Mouse (Mus musculus) thymus, postnatal 4 days (tissue): ENCODE measurements at regions not wholly inside any gene's neighbourhood (a gene's known extent, or its start where the extent isn't known, plus 50 kb on each side); places are given as distances from the start of the nearest gene placed in this dataset.

ENCODE experiments used
- DNase-seq: peaks from one replicate; pipeline ENCODE4 v3.0.0; 2021

DNA sequence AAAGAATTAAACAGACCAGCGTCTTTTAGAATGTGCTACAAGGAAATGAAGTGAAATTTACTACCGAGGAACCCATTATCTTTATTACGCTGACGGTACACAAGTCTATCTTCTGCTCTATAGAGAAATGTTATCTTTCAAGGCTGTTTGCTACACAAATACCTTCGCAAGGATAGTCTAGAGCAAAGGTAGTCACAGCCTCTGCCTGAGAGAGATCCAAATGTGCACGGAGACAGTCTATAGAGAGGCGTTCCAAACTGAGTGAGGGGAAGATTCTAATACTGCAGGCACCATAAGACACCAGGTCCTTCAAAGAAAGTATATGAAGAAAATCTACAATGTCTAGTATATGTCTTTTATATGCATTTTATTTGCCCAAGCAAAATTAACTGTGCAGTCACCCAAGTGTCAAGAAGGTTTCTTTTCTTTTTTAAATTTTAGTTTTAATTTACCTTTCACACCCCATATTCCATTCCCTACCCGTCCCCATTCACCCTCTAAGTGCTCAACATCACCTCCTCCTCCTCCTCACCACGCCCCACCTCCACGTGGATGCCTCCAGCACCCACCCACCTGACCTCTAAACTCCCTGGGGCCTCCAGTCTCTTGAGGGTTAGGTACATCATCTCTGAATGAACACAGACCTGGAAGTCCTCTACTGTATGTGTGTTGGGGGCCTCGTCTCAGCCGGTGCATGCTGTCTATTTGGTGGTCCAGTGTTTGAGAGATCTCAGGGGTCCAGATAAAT lies 99.7 kb upstream of the Pde3a start:
- no peak for DNase-seq

DNA sequence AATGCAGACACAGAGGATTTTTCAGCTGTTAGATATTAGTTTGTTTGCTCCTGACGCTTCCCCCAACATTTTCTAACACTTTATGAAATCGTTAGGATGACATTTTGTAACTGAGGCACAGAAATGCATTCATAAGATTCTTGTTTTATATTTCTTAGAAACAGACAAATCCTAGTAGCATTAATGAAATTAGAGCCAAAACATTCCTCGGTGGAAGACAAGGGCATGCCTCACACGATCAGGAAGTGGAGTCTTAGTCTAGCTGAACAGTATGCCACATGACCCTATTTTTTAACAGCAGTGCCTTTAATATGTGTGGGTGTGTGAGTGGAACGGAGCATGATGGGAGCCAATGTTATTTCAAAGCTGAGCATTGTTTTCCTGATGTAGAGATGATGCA lies 89.7 kb upstream of the Pde3a start:
- no peak for DNase-seq

DNA sequence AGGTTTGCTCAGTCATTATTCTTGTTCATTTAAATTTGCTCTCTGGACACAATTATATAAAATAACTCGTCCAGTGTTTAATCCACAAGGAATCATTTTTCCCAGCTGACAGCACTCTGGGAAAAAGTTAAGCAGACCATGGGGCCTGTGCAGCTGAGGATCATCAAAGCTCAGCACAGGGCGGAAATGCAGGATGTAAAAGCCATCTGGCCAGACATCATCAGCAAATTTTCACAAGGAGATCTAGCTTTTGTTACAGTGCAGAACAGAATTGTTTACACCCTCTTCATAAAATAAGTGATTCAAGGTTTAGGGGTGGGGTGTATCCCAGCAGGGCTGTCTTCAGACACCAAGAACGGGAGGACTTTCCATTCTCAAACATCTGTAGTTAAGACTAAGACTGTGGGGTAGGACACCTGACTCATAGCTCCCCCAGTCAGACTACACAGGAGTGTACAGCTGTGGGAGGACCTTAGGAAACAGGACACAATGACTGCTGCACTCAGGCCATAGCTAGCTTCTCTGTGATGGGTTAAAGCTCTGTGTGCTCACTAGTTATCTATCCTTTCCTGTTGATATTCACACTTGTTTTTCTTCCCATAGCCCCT lies 87.3 kb upstream of the Pde3a start:
- no peak for DNase-seq

DNA sequence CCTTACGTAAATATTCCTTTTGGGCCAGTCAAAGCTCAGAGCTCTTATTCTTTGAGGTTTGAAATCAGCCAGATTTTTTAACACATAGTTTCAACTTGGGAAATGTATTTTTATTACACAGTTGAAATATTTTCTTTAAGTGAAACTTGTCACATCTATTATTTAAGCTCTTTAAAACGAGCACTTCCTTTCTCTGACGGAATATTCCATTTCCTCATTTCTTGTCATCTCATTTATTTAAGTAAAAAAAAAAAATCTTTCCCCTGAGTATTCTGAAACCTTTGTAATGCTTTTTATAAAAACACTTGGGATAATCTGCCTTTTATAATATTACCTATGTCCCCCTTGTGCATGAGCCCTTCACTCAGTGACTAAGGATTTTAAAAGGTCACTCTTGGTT lies 81.8 kb upstream of the Pde3a start:
- DNase-seq, result no peak

DNA sequence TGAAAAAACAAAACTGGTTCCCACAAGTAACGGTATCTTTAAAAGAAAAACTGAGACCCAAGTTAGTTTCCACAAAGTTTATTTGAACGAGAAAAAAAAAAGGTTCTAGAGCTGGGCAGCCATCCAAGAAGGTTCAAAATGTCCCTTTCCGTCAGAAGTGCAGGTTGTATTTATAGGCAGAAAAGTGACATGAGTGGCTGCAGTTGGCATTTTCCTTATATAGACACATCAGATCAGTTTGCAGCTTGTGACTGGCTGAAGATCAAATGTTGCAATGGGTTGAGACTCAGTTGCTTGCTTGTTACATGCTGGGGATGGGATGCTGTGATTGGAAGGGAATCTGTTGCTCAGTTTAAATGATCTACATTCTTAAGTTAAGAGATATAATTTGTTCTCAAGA lies 80.7 kb upstream of the Pde3a start:
- no peak for DNase-seq

DNA sequence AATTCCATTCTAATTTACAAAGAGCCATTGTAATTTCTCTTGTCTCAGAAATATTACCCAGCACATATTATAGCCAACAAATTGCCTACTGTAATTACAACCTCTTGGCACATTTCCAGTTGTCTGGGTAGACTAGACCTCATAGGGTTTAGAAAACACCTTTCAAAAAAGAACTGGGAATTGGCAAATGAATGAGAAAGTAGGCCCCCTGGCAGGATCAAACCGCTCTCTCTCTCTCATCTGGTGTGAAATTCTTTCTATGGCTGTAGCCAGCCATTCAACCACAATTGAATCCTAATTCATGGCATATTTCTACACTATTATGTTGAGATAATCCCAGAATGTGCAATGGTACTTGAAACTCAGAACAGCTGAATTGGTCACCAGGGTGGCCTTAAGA lies 65.3 kb upstream of the Pde3a start:
- no peak for DNase-seq

DNA sequence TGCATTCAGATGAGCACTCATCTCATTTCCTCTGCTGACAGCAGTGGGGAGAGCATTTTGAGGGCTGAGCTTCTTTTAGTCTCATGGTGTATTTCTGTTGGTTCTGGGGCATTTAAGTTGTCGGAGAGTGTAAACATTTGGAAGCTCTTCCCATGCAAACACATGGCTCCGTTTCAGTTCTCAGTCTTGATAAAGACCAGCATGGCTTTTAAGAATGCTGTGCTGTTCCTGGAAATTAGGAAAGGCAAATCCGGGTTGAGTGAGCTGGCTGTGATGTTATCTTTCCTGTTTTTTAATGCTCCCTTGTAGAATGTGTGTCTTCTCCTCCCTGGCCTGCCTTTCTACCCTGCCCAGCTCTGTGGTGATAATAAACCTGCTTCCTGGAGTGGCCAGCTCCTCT lies 61.0 kb upstream of the Pde3a start:
- DNase-seq, result no peak

DNA sequence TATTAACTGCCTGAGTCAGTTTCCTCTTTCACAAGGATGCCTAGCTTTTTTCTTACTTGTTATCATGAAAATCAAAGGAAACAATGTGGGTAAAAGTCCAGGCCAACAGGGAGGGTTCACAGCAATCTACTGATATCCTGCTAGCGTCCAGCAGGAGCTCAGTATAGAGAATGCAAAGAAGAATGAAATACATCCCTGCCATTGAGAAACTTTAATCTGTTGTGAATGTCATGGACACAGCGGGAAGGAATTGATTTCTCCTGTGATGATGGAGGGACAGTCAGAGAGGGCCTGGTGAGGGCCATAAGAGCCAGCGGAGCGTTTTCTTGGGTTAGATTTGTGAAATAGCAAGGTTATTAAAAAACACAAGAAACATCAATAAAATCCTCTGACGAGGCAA lies 60.0 kb upstream of the Pde3a start:
- DNase-seq, result no peak

DNA sequence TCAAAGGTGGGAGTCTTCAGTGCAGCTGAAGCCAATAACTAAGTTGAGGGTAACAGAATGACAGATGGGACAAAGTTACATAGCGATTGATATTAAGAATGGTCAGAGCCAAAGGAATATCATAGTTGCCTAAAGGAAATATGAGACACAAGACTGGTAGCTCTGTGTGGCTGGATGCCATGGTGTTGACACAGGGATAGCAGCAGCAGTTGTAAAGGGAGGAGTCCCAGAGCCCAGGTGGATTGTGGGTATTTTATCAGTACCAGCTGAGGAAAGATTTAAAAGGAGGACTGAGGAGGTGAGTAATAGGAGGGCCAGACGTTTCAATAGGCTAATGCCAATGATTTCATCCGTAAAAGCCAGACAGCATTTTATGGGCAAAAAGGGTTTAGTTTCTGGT lies 59.4 kb upstream of the Pde3a start:
- no peak for DNase-seq

DNA sequence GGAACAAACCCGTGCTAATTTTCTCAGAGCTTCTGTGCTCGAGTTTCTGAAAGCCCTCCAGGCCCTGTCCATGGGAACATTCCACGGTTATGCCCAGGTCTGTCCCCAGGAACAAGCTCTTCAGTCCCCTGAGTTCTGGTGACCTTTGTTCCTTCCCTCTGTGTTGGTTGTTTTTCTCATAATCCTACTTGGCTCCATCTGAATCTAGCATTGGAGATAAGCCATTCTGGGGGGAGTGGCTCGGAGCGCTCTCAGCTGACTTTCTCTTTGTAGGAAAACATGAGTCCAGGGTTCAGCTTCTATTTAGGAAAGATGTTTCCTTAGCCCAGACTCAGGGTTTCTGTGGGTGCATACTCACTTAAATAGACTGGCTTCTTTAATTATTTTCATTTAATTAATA lies 58.7 kb upstream of the Pde3a start:
- no peak for DNase-seq

DNA sequence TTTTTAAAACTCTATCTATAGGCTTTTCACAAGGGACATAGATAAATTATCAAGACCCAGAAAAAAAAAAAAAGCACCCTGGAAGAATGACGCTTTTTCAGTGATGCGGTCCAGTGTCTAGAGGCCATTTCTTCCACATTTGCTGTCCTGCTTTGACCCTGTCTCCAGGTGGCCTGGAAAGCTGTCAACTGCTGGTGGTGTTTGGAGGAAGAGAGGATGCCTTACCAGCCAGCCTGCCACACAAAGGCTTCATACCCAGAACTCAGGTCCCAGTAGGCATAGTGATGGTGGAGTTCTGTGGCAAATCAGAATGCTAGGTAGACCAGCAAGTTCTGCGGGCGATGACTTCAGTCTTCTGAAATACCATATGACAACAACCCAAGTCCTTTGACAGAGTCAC lies 51.6 kb upstream of the Pde3a start:
- DNase-seq, result no peak
